Mouse (Mus musculus) urinary bladder, postnatal 4 days (tissue): ENCODE measurements around the gene Sptlc2.
"Not testable (repeated sequence)": the region's sequence is repeated elsewhere in the genome, so short reads cannot be mapped to it uniquely, and the experiment has no call there.

ENCODE experiments used
- DNase-seq, 2 experiments: peaks; one replicate each; pipeline ENCODE4 v3.0.0; 2021 to 2022; ENCODE audit warnings: low spot score in 2 of 2

Sptlc2 gene

GRCm38 (mm10) chr12:87331908-87332307 is 56.2 kb downstream of the Sptlc2 start:
- DNase-seq: no peak

GRCm38 (mm10) chr12:87331053-87331456 is 57.1 kb downstream of the Sptlc2 start:
- no peak for DNase-seq

GRCm38 (mm10) chr12:87330213-87330612 is 57.9 kb downstream of the Sptlc2 start:
- no peak for DNase-seq

DNA sequence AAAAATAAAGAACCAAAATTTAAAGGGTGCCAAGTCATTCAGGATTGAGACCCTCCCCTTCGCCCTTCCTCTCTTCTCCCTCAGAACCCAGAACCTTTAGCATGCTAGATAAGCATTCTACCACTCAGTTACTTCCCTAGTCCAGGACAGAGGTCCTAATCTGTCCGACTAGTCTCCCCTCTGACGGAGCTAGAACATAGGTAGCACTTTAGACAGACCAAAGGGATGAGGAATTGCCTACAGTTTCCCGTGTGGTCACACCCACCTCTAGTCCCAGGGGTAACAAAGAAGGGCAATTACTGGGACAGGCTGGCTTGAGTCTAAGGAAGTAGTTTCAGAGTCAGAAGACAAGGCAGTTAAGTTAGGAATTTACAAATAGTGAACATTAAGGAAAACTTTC is 60.1 kb downstream of the Sptlc2 start:
- DNase-seq: no peak

DNA sequence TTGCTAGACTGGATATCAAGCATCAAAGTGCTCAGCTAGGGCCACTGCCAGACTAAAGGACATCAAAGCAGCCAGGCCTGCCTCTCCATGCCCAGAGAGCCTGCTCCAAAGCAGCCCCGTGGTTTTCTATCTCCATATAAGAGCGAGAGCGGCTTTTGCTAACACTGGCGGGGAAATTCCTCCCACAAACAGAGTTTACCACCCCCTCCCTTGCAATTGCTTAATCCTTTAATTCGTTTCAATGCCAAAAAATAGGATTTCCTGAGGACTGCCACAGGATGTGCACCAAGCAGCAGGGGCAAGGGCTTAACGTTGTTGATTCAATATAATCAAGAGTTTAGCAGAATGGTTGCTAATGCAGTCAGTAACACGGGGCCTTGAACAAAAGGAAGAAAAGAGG is 60.5 kb downstream of the Sptlc2 start:
- no peak for DNase-seq

DNA sequence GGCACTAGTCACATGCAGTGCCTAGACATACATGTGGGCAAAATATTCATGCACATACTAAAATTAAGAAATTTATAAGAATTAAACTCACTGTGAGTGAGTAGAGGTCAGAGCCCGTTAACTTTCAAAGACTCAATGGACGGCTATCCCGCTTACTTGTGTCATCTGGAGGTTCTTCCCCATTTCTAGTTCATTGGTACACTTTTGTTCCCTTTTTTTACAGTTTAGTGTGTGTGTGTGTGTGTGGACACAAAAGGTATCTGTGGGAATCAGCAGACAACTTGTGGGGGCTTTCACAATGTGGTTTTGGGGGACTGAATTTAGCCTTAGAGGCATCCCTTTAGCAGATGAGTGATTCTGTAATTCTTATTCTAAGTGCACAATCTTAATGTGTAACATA is 62.7 kb downstream of the Sptlc2 start:
- DNase-seq: no peak

DNA sequence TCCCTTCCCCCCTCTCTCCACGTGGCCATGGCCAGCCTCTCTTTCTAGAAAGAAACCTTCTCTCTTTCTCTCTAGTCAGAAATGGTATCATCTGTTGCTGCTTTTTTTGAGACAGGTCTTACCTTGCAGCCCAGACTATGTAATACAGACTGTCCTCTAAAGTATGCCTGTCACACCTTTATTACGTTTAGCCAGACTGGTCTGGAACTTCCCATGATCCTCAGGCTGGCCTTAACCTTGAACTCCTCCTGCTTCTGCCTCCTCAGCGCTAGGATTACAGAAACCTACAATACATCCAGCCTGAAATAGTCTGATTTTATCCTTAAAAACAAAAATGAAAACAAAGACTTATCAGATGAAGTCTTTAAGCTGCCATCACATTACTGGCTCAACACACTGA is 68.9 kb downstream of the Sptlc2 start:
- no peak for DNase-seq

DNA sequence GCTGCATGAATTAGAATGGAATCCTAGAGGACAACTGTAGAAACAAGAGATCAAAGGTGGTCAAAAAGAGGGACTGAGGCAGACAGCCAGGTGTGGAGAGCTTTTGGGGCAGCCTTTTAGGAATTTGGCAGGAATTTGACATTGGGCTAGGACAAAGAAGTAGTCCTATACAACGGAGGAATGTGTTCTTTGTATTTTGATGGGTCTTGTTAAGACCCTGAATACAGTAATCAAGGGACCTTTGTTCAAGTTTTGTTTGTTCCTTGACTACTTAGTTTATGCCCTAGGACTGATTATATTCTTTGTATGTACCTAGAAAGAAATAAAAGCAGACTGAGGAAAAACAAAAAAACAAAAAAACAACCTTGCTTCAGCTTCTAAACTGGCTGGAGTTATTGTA is 70.2 kb downstream of the Sptlc2 start:
- DNase-seq: no peak

DNA sequence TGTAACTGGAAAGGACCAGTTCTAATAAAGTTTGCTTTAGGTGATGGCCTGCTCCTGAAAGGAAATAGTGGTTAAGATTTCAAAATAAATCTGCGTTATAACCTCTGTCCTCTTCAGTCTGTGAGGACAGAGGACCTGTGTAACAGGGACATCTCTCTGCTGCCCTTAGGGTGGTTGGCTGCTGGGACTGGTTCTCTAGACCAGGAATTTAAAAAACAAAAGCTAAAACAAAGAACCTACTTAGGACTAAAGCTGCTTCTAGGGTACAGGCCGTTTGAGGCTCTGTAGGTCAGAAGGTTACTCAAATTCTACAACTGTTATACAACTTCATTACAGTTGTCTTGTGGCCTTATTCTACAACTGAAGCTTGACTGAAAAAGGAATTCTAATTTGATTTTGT is 75.1 kb downstream of the Sptlc2 start:
- no peak for DNase-seq

DNA sequence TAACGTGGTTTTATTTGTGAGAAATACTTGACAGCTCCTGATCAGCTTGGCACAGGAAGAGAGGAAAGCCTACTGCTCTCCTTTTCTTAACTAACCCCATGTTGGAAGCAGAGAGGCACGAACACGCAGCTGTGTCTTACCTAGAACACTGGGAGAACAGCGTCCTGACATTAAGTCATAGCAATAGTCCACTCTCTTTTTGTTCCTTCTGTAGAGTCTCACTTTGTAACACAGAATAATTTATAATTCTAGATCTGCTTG is 81.6 kb downstream of the Sptlc2 start:
- not testable (repeated sequence) for DNase-seq

GRCm38 (mm10) chr12:87305767-87306583 is 82.2 kb downstream of the Sptlc2 start:
- no peak for DNase-seq

DNA sequence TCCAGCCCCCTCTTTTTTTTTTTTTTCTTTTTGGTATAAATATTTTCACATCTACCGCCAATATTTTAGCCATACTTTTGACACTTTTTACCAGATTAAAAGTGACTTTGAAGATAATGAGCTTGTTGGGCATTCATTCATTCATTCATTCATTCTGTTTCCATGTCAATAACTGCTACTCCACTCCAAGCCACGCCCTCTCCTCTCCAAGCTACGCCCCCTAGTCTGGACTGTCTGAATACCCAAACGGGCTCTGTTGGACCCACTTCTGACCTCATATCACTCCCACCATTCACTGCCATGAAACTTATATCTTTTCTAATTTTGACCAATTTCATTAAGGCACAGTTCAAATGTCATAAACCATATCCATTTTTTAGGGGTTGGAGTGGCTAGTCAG is 87.0 kb downstream of the Sptlc2 start:
- DNase-seq: no peak

GRCm38 (mm10) chr12:87300441-87300690 is 87.8 kb downstream of the Sptlc2 start:
- no peak for DNase-seq

- DNase-seq: peak in 1 of 2 experiments; percentile 40
Measured at GRCm38 (mm10) chr12:87299657-87300440, 88.3 kb downstream of the Sptlc2 start, which contains the start of gene Ism2. Gene Ism2 (minus strand): TSS chr12:87299705.

DNA sequence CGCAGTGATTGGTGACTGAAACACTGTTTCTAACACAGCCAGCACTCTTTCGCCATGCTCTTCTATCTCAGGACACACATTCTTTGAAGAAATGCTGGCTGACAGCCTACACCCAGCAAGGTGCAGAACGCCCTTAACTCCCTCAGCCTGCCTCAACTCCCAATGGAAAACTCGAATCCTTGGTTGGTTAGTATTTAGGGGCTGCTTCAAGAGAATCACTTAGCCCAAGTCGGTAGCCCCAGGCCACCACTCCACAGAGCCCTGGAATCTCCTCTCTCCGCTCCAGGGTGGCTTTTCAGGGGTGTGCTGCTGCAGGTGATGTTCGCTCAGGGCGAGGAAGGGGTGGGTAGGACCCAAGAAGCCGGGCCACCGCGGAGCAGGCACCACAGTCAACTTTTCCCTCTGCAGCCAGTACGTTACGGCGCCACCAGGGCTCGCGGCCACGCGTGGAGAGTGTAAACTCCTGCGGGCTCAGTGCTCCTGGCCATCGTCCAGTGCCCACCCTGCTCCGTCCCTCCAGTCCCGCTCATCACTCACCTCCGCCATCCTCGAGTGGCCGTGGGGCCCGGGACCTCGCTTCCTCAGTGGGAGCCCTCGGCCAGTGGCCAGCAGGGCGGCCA is 89.0 kb downstream of the Sptlc2 start:
- DNase-seq: peak in 1 of 2 experiments; percentile 62

- no peak for DNase-seq
Measured at GRCm38 (mm10) chr12:87293934-87294333, 94.2 kb downstream of the Sptlc2 start.

- DNase-seq: no peak
Measured at GRCm38 (mm10) chr12:87289100-87289499, 99.1 kb downstream of the Sptlc2 start.

DNA sequence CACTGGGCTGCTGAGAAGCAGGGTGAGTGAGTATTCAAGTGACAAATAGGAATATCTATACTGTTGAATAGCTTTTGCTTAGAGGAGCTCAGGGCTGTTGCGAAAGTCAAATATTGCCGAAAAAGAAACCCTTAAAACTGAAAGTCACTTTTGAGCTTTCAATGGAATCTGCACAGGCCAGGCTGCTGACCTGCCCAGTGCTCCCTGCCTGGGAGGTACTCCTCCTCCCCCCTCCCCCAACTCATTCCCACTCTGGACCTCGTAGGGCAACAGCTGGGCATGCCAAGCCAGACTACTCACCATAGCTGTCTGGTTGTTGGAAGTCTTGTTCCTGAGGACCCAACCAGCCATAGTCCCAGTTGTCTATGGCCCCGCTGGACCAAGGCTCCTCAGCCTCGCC is 103.4 kb downstream of the Sptlc2 start:
- DNase-seq: no peak

- DNase-seq: no peak
Measured at GRCm38 (mm10) chr12:87284268-87284667, 103.9 kb downstream of the Sptlc2 start.

- DNase-seq: no peak
Measured at GRCm38 (mm10) chr12:87283706-87284105, 104.4 kb downstream of the Sptlc2 start.

DNA sequence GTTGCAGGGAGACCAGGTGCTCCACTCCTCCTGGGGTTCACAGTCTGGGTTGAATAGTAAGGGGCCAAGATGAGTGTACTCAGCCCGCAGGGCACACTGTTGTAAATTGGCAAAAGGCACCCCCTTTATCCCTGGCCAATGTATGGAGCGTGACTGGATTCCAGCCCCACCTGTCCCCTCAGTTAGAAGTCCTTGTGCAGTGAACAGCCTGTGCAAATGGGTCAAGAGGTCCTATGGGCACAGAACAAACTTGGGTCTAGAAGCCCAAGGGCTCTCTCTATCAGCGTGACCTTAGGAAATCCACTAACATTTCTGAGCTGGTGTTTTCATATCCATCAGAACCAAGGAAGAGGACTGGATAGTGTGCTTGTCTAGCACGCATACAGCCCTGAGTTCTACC is 105.4 kb downstream of the Sptlc2 start:
- no peak for DNase-seq

GRCm38 (mm10) chr12:87281766-87282165 is 106.4 kb downstream of the Sptlc2 start:
- no peak for DNase-seq

DNA sequence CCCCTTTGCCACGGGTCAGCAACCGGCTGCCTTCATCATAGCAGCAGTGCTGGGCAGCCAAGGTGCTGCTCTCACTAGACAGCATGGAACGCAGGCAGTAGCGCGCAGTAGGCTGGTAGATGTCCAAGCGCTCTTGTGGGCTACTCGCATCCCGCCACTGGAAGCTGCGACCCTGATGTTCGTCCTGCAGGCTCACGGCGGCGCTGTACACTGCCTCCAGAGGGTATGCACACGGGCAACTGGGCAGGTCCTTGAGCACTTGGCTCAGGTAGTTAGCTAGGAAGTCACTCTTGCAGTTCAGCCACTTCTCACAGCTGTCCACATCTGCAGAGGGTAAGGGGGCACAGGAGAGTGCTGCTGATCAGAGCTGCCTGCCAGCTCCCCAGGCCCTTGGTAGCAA is 108.3 kb downstream of the Sptlc2 start:
- no peak for DNase-seq
